Mouse (Mus musculus): ENCODE measurements around the gene Slc22a3.

Slc22a3 gene

DNA sequence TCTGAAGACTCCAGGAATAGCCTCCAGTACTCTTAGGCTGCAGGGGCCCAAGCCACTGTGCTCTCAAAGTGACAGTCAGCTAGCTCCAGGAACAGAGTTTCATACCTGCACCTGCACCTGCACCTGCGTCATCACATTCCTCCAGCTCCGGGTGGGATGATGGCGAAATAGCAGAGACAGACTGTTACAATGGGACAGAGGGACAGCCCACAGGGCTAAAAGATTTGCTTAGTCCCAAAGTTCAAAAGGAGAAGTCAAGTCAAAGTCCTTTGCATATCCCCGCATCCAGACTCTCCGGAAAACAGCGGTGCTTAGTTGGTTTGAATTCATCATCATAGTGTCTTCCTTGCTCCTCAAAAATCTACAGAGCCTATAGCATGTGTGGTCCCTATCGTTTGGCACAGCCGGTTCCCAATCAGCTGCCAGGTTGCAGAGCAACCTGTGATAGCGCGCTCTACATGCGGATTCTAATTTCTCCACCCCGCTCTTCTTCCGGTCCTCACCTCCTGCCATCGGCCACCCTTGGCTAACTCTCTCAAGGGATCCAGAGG is at the start of gene Slc22a3:
Gene Slc22a3, minus strand, starts transcription at position 51 of the 551 bp plus-strand sequence.
- no peak for DNase-seq

GRCm38 (mm10) chr17:12534353-12535145 is 27.0 kb upstream of the Slc22a3 start:
- DNase-seq: peak; percentile 66 to 68

GRCm38 (mm10) chr17:12532115-12532514 is 24.6 kb upstream of the Slc22a3 start:
- DNase-seq: peak; percentile 38 to 41

DNA sequence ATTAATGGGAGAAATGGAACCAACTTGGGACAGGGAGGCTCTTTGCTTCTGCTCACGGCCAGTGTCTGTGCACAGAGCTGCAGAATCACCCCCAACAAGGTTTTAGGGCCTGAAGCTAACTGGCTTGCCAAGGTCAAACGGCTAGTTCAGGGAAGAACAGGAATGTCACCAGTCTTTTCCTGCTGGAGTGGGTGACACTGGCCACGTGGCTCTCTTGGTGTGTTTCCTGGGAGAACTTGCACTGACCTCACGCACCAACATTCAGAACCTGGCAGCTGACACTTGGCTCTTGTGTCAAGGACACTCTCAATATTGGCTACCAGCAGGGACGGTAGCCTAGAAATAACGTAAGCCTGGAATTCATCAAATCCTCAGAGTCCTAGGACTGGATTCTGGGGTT is 22.6 kb upstream of the Slc22a3 start:
- DNase-seq: no peak

GRCm38 (mm10) chr17:12529384-12529985 is 22.0 kb upstream of the Slc22a3 start:
- no peak for DNase-seq

DNA sequence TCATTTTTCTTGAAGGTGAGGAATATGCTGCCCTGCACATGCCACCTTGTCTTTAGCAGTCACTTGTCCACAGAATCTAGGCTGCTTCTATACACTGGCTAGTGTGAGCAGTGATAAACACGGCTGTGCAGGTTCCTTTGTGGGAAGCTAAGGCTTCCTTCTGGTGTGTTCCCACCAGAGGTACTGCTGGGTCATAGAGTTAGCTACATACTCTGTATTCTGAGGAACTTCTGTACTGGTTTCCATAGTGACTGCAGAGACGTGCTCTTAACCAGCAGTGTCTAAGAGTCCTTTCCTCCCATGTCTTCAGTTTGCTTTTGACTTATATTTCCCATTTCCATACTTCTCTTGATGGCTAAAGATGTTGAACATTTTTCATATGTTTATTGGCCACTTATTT is 11.6 kb upstream of the Slc22a3 start:
- no peak for DNase-seq

DNA sequence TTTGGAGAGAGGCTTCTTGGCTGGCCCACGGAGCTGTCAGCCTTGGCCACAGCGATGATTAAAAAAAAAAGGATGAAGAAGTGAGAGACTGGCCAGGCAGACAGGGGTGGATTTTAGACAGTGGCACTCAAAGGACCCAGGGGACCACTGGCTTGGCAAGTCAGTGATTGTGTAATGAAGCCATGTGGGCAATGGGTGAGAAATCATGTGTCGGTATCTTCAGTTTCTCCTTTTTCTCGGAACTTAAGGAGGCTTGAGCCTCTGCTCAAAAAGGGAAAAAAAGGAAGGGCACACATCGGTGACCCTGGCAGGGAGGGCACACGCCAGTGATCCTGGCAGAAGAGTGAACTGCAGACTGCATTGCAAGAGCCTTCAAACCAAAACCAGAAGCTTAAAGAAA is 10.7 kb upstream of the Slc22a3 start:
- DNase-seq: no peak

GRCm38 (mm10) chr17:12513997-12514396 is 6.5 kb upstream of the Slc22a3 start:
- DNase-seq: no peak

DNA sequence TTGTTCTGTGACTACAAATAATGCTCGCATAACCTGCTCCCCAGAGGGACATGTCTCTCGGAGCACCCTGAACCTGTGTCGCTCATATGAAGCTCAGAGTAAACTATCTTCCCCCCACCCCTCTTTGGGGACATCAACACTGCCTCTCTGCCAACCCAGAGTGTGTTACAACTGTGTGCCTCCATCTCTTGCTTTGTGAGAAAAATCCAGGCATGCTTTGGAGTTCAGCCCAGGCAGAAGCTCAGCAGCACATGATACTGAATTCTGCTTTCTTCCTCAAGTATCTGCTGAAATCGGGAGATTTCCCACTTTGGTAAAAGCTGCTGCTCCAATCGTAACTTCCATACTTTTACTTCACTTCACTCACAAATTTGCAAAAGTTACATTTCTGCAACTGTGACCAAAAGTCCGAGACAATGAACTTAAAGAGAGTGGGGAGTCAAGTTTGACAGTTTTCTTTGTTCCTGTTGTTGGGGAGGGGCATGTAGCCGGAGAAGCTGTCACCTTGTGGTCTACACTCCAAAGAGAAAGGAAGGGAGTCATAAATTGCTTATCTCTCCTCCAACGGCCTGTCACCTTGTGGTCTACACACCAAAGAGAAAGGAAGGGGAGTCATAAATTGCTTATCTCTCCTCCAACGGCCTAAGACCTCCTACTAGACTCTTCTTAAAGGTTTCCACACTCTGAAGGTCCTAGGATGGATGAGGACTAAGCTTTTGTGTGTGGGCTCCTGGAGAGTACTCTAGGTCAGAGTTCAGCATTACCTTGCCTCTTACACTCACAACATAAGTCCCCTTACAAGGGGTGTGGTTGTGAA is 5.8 kb upstream of the Slc22a3 start:
- DNase-seq: no peak

DNA sequence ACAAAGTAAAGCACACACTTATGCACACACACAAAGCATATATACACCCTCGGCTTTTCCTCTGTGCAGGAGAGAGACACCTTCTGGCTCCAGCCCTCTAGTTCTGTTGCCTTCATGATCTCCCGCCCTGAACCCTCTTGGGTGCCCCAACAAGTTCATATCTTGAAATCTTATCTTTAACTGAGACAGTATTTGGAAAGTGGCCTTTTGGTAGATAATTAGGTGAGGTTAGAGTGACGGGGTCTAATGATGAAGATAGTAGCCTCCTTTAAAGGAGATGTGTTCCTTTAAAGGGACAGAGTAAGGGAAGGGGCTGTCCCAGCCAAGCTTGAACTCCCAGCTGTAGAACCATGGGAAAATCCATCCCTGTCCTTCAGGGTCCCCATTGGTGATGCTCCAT is 3.7 kb upstream of the Slc22a3 start:
- no peak for DNase-seq

GRCm38 (mm10) chr17:12508376-12508775 is 872 bp upstream of the Slc22a3 start:
- DNase-seq: no peak

- DNase-seq: no peak
These were observed 471 bp downstream of the Slc22a3 start for GRCm38 (mm10) chr17:12506903-12507563.

GRCm38 (mm10) chr17:12505708-12506107 is 1.8 kb downstream of the Slc22a3 start:
- DNase-seq: no peak

- no peak for DNase-seq
These were observed 8.1 kb downstream of the Slc22a3 start for GRCm38 (mm10) chr17:12499426-12499825.

GRCm38 (mm10) chr17:12495558-12495957 is 11.9 kb downstream of the Slc22a3 start:
- DNase-seq: no peak

DNA sequence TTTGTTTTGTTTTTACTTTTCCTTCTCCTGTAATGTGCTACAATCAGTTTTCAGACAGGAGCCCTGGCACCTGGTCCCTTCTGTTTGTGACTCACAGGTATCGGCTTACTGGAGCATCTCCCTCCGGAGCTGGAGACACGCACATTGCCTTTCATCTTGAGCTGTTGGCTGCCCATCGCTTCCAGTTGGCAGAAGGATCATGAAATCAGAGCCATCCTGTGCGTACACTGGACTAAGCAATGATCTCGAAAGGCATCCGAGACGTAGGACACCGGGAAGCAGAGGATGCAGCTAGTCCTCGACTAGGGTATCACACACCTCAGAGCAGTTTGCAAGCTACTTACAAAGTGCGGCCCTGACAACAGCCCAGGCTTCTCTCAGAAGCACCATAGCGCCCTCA is 15.9 kb downstream of the Slc22a3 start:
- DNase-seq: no peak

DNA sequence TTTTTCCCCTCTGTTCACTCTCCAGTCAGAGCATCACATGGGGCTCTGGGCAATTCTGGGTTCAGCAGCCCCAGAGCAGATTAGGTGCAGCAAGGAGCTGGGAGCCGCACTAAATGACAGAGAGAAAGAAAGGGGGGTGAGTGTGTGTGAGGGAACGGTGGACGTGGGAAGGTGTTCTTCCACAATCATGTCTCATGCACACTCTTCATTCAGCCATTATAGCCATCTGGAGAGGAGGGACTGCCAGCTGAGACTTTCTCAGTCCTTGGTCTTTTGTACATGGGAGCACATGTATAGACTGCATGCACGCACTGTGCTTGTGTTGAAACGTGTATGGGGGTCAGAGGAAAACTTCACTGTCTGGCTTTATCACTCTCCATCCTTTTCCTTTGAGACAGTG is 17.6 kb downstream of the Slc22a3 start:
- DNase-seq: no peak

DNA sequence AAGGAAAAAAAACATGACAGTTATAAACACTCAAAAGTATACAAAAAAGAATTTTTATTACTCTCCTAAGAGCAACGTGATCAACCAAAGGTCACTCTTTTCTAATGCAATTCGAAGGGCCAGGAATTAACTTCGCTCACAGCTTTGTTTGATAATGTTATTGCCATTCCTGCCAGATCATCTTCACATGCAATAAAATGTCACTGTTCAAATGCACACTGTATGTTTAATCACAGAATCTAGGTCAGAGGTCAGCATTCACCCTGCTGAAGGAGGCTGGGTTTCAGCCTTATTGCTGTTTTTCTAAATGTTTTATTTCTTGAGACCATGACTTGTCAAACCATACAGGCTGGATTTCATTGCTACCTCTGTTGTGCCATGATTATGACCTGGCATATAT is 21.8 kb downstream of the Slc22a3 start:
- no peak for DNase-seq

DNA sequence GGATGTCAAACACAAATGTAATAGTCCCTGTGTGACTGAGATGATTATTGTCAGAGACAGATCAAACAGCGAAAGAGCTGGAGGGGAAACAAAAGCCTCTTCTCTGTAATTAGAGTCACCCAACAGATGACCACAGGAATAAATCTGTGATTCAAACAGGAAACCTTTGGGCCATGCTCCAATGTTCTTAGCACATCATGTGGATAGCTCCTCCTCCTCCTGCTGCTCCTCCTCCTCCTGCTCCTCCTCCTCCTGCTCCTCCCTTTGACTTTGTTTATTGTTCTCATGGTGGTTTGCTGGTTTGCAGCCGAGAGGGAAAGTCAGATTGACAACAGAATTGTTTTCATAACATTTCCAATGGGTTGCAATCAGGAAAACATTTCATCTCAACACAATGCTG is 28.1 kb downstream of the Slc22a3 start:
- no peak for DNase-seq

DNA sequence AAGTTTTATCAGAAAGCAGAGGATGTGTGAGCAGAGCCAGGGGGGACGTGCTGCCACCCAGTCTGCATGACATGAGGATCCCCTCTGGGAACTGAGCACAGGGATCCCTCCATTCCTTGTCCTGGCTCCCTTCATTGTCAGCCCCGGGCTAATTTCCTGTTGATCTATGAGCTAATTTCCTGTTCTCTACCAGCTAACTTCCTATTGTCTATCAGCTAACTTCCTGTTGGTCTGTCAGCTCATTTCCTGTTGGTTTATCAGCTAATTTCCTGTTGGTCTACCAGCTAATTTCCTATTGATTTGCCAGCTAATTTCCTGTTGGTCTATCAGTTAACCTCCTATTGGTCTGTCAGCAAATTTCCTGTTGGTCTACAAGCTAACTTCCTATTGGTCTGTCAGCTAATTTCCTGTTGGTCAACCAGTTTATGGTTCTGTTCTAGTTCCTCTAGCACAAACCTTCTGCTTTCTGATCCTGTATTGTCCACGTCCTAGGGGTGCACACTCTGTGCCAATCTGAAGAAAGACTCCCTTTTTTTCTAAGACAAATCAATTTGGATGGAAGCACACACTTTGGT is 32.9 kb downstream of the Slc22a3 start:
- DNase-seq: no peak

DNA sequence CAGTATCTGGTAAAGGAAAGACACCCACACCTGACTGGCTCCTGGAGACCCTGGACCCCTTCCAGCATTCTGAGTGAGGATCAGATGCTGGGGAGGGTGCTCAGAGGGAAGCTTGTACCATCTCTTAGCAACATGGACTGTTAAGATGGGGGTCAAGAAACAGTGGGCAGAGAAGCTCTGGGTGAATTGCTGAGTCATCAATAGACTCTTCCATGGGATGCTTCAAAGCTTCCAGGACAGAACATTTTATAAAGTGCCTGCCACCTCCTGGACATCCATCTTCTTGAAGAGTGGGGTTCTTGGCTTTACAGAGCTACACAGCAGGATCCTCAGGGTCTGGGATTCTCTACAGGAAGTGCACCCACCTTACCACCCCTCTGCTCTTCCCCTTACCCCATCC is 35.0 kb downstream of the Slc22a3 start:
- no peak for DNase-seq

DNA sequence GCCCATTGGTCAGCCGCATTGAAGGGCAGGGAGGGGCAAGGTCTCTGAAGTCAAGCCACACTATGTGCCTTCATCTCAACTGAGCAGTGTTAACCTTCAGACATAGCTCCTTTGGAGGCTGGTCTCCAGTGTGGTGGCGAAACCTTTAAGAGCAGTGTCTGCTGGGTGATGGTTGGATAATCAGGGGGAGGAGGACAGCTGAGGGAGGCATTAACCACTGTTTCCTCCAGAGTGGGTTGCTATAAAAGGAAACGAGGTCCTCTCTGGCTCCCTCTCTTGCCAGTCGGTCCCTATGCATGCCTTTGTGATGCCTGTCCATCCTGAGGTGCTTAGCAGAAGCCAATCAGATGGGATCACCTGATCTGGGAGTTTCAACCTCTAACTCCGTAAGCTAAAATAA is 38.8 kb downstream of the Slc22a3 start:
- no peak for DNase-seq

Data from cerebellum, postnatal 36 days (tissue).